ENCODE assay signal across 16 mouse cellular contexts in genomic region chr16:32498996-32499395, GRCm38 (mm10). TPM values are rescaled to one million over a fixed set of nuclear protein-coding genes. Genes with fewer than 3 reads are reported as not detected.
A peak's percentile ranks its signal among the peaks of the same experiment; 100 is the strongest.
DNase-seq lines count a peak whose midpoint lies in the region; ATAC-seq and TF ChIP-seq lines count a peak whose summit lies in the region.
"Had no signal": no experiment of that assay in that cellular context is flagged by ENCODE, and none has a peak within 500 bp of the region (broad histone marks: within the 10 kb centered on the region; RNA-seq: fewer than 3 reads in every experiment).

No protein-coding gene starts in this region.

- no peaks in the 10 kb centered on the region for H3K9me3 ChIP-seq in heart, embryonic 14.5 days (ENCODE audit: control insufficient read depth, low read length)
- no peaks in the 10 kb centered on the region for H3K9me3 ChIP-seq in lung, embryonic 16.5 days (ENCODE audit: control insufficient read depth, low read length)
- H3K9me3 ChIP-seq in lung, postnatal 0 days (ENCODE audit: low read length) = no peaks in the 10 kb centered on the region
- no peaks in the 10 kb centered on the region for H3K9me3 ChIP-seq in embryonic facial prominence, embryonic 14.5 days (ENCODE audit: control insufficient read depth, low read length)
- H3K9me3 ChIP-seq in midbrain, embryonic 16.5 days (replicated peaks; ENCODE audit: control insufficient read depth, low read length, poor library complexity, severe bottlenecking) = no peaks in the 10 kb centered on the region

- H3K27me3 ChIP-seq in heart, embryonic 14.5 days (ENCODE audit: control insufficient read depth, insufficient read depth, low read length) = no peaks in the 10 kb centered on the region
- H3K27me3 ChIP-seq in lung, embryonic 16.5 days (ENCODE audit: control insufficient read depth, insufficient read depth, low read depth, low read length) = no peaks in the 10 kb centered on the region
- no peaks in the 10 kb centered on the region for H3K27me3 ChIP-seq in lung, postnatal 0 days (replicated peaks; ENCODE audit: insufficient read depth, low read length)
- H3K27me3 ChIP-seq in embryonic facial prominence, embryonic 14.5 days (replicated peaks; ENCODE audit: control insufficient read depth, insufficient read depth, low read length) = no peaks in the 10 kb centered on the region
- H3K27me3 ChIP-seq in midbrain, embryonic 16.5 days (ENCODE audit: control insufficient read depth, insufficient read depth, low read depth, low read length) = no peaks in the 10 kb centered on the region

- H3K9ac ChIP-seq in heart, embryonic 14.5 days (ENCODE audit: low read length) = no peak overlapping the region
- H3K9ac ChIP-seq in lung, embryonic 16.5 days (ENCODE audit: low read length) = no peak overlapping the region
- H3K9ac ChIP-seq in lung, postnatal 0 days (replicated peaks; ENCODE audit: low read depth) = no peak overlapping the region
- H3K9ac ChIP-seq in embryonic facial prominence, embryonic 14.5 days (ENCODE audit: low read depth, low read length) = no peak overlapping the region
- H3K9ac ChIP-seq in midbrain, embryonic 16.5 days (ENCODE audit: low read depth, low read length) = no peak overlapping the region

- intact Hi-C loops in heart, postnatal 10 days (cut with DNase I) = loop anchor here (2.0 kb wide), 2 partner anchors 128 to 386 kb away; no protein-coding TSS in a partner anchor

- TF ChIP-seq EP300 in lung, postnatal 0 days (IDR thresholded peaks at IDR 0.05) = no peak

- no peak for DNase-seq in heart, postnatal 10 days
- DNase-seq in lung, postnatal 0 days (ENCODE audit: low spot score) = no peak
- no peak for DNase-seq in embryonic facial prominence, embryonic 14.5 days (ENCODE audit: low spot score)
- no peak for DNase-seq in gastrocnemius, adult 8-10 months (ENCODE audit: low spot score in 2 of 2)
- no peak for DNase-seq in cerebellum, postnatal 4 days (ENCODE audit: low spot score in 2 of 2)

- H3K4me1 ChIP-seq in heart, embryonic 14.5 days (ENCODE audit: control insufficient read depth in 2 of 2, insufficient read depth in 2 of 2, low read length in 2 of 2) = 0 out of 4 replicates have a peak, but pooled peaks cover 0 to 3% of the 10 kb centered on the region in 2 experiments
- H3K4me1 ChIP-seq in lung, embryonic 16.5 days (replicated peaks; ENCODE audit: control insufficient read depth, insufficient read depth, low read length) = no peaks in the 10 kb centered on the region; the same call in 1 of the 2 replicates
- 0 out of 2 replicates have a peak, but pooled peaks cover 3% of the 10 kb centered on the region for H3K4me1 ChIP-seq in lung, postnatal 0 days (ENCODE audit: insufficient read depth, low read depth, low read length)
- no peaks in the 10 kb centered on the region for H3K4me1 ChIP-seq in embryonic facial prominence, embryonic 14.5 days (ENCODE audit: control insufficient read depth, insufficient read depth, low read length)
- peaks cover 4% of the 10 kb centered on the region for H3K4me1 ChIP-seq in midbrain, embryonic 16.5 days (ENCODE audit: control insufficient read depth, insufficient read depth, low read length)

- H3K36me3 ChIP-seq in heart, embryonic 14.5 days (ENCODE audit: control insufficient read depth, insufficient read depth, low read length) = no peaks in the 10 kb centered on the region
- no peaks in the 10 kb centered on the region for H3K36me3 ChIP-seq in lung, embryonic 16.5 days (ENCODE audit: control insufficient read depth, insufficient read depth, low read length)
- no peaks in the 10 kb centered on the region for H3K36me3 ChIP-seq in lung, postnatal 0 days (ENCODE audit: insufficient read depth, low read length)
- H3K36me3 ChIP-seq in embryonic facial prominence, embryonic 14.5 days (ENCODE audit: control insufficient read depth, insufficient read depth, low read length) = no peaks in the 10 kb centered on the region
- H3K36me3 ChIP-seq in midbrain, embryonic 16.5 days (ENCODE audit: control insufficient read depth, insufficient read depth, low read length) = no peaks in the 10 kb centered on the region

- no peak for TF ChIP-seq CTCF in lung, postnatal 0 days (IDR thresholded peaks at IDR 0.05)

- peak overlapping the region; percentile 66; the same call in 1 of the 2 replicates for H3K4me2 ChIP-seq in heart, embryonic 14.5 days (ENCODE audit: low read length)
- peak overlapping the region; percentile 76 for H3K4me2 ChIP-seq in lung, embryonic 16.5 days (ENCODE audit: low read depth, low read length)
- no peak overlapping the region for H3K4me2 ChIP-seq in lung, postnatal 0 days (replicated peaks; ENCODE audit: low read depth, low read length)
- peak overlapping the region; percentile 77 for H3K4me2 ChIP-seq in embryonic facial prominence, embryonic 14.5 days (ENCODE audit: low read depth, low read length)
- H3K4me2 ChIP-seq in midbrain, embryonic 16.5 days (ENCODE audit: low read length) = peak overlapping the region; percentile 58

- H3K4me3 ChIP-seq in heart, embryonic 14.5 days (ENCODE audit: control insufficient read depth in 1 of 2, insufficient read depth in 1 of 2, low read depth in 1 of 2, low read length in 2 of 2) = no peak overlapping the region
- H3K4me3 ChIP-seq in lung, embryonic 16.5 days (ENCODE audit: low read length) = no peak overlapping the region
- no peak overlapping the region for H3K4me3 ChIP-seq in lung, postnatal 0 days (ENCODE audit: low read depth, low read length)
- no peak overlapping the region for H3K4me3 ChIP-seq in embryonic facial prominence, embryonic 14.5 days (ENCODE audit: low read depth, low read length)
- no peak overlapping the region for H3K4me3 ChIP-seq in midbrain, embryonic 16.5 days (ENCODE audit: low read depth, low read length)

- no peak overlapping the region for H3K27ac ChIP-seq in heart, embryonic 14.5 days (replicated peaks in 1 of 2; ENCODE audit: control insufficient read depth in 1 of 2, insufficient read depth in 1 of 2, low read depth in 2 of 2, low read length in 2 of 2)
- no peak overlapping the region for H3K27ac ChIP-seq in lung, embryonic 16.5 days (ENCODE audit: low read length)
- no peak overlapping the region for H3K27ac ChIP-seq in lung, postnatal 0 days (ENCODE audit: low read length)
- no peak overlapping the region for H3K27ac ChIP-seq in embryonic facial prominence, embryonic 14.5 days (replicated peaks; ENCODE audit: low read depth, low read length)
- H3K27ac ChIP-seq in midbrain, embryonic 16.5 days (ENCODE audit: low read length) = no peak overlapping the region

- no peak for ATAC-seq in heart, embryonic 14.5 days (ENCODE audit: insufficient number of reproducible peaks, insufficient read depth, low FRiP score, low read depth)
- no peak for ATAC-seq in lung, embryonic 16.5 days (ENCODE audit: low read depth)
- ATAC-seq in lung, postnatal 0 days = no peak
- ATAC-seq in embryonic facial prominence, embryonic 14.5 days (ENCODE audit: low read depth) = no peak
- no peak for ATAC-seq in midbrain, embryonic 16.5 days

- 61% methylated on average over 13 of the region's 13 CpGs for WGBS in heart, embryonic 14.5 days
- 56% methylated on average over 13 of the region's 13 CpGs for WGBS in lung, embryonic 16.5 days
- WGBS in lung, postnatal 0 days = 64% methylated on average over 13 of the region's 13 CpGs
- WGBS in embryonic facial prominence, embryonic 14.5 days = 64% methylated on average over 13 of the region's 13 CpGs
- 70% methylated on average over 13 of the region's 13 CpGs for WGBS in midbrain, embryonic 16.5 days

RNA-seq across cellular contexts. Expression of gene Zdhhc19, which starts 2.9 kb away (rescaled TPM):
- polyA plus RNA-seq in heart, embryonic 14.5 days (2014; fragmentation: Nextera tagmentation; extraction: Ambion mirVana) = not detected in 2 replicates
- total RNA-seq in heart, postnatal 10 days (2021) = not detected
- not detected in 2 replicates for polyA plus RNA-seq in lung, embryonic 16.5 days (2015; fragmentation: Nextera tagmentation; extraction: Ambion mirVana)
- not detected in 2 replicates for polyA plus RNA-seq in lung, postnatal 0 days (2015; fragmentation: Nextera tagmentation; extraction: Ambion mirVana)
- not detected in 2 replicates for polyA plus RNA-seq in embryonic facial prominence, embryonic 14.5 days (2014; fragmentation: Nextera tagmentation; extraction: Ambion mirVana)
- polyA plus RNA-seq in midbrain, embryonic 16.5 days (2015; fragmentation: Nextera tagmentation; extraction: Ambion mirVana) = 0.26 TPM in 1 of 2 replicates, not detected in the other
- total RNA-seq in gastrocnemius, adult 8-10 months (2022) = not detected
- total RNA-seq: adrenal gland, postnatal 10 days; common myeloid progenitor, adult 5-6 weeks; gastrocnemius, postnatal 36 days; heart, postnatal 14 days; left cerebral cortex, postnatal 25 days had no signal
- polyA plus RNA-seq: kidney, embryonic 14.5 days; lung, adult 2 months; Patski had no signal

RNA-seq across cellular contexts. Expression of gene Slc51a, which starts 11.3 kb away (rescaled TPM):
- 1.1 and 1.4 TPM in 2 replicates for polyA plus RNA-seq in heart, embryonic 14.5 days (2014; fragmentation: Nextera tagmentation; extraction: Ambion mirVana)
- 1 to 10 TPM; 3.4 to 4.2 TPM for total RNA-seq in heart, postnatal 10 days (2021)
- polyA plus RNA-seq in lung, embryonic 16.5 days (2015; fragmentation: Nextera tagmentation; extraction: Ambion mirVana) = 0.28 and 0.55 TPM in 2 replicates
- polyA plus RNA-seq in lung, postnatal 0 days (2015; fragmentation: Nextera tagmentation; extraction: Ambion mirVana) = 0.30 and 0.41 TPM in 2 replicates
- 0.29 TPM in 2 replicates for polyA plus RNA-seq in embryonic facial prominence, embryonic 14.5 days (2014; fragmentation: Nextera tagmentation; extraction: Ambion mirVana)
- polyA plus RNA-seq in midbrain, embryonic 16.5 days (2015; fragmentation: Nextera tagmentation; extraction: Ambion mirVana) = 0.08 TPM in 1 of 2 replicates, not detected in the other
- total RNA-seq in gastrocnemius, adult 8-10 months (2022) = not detected
- total RNA-seq: adrenal gland, postnatal 10 days; common myeloid progenitor, adult 5-6 weeks; gastrocnemius, postnatal 36 days; left cerebral cortex, postnatal 25 days had no signal
